Mouse (Mus musculus): Measurements from ENCODE around the gene Gm20503. TPM values are rescaled to one million over a fixed set of nuclear protein-coding genes. Genes with fewer than 3 reads are reported as not detected.

The Gm20503 gene
- total RNA-seq (2021), result 1 to 10 TPM; 3.4 to 5.1 TPM

GRCm38 (mm10) chr4:59002948-59003805 is at the start of gene Gm20503:
TSS of gene Gm20503 (plus strand) at chr4:59003210.
- DNase-seq, result peak; percentile 93

GRCm38 (mm10) chr4:58961719-58962118 is 41.3 kb upstream of the Gm20503 start:
- DNase-seq, result no peak

- DNase-seq, result no peak
Observed at GRCm38 (mm10) chr4:58963271-58963670, 39.7 kb upstream of the Gm20503 start.

- DNase-seq, result no peak
Observed at GRCm38 (mm10) chr4:58965136-58965535, 37.9 kb upstream of the Gm20503 start.

- no peak for DNase-seq
Observed at GRCm38 (mm10) chr4:58970678-58971077, 32.3 kb upstream of the Gm20503 start.

GRCm38 (mm10) chr4:58975711-58976110 is 27.3 kb upstream of the Gm20503 start:
- no peak for DNase-seq

GRCm38 (mm10) chr4:58981421-58981820 is 21.6 kb upstream of the Gm20503 start:
- no peak for DNase-seq

- DNase-seq, result no peak
Observed at GRCm38 (mm10) chr4:58982806-58983205, 20.2 kb upstream of the Gm20503 start.

GRCm38 (mm10) chr4:58985157-58985648 is 17.8 kb upstream of the Gm20503 start:
- peak; percentile 83 for DNase-seq

- peak; percentile 83 for DNase-seq
Observed at GRCm38 (mm10) chr4:58986540-58987190, 16.3 kb upstream of the Gm20503 start, which contains the start of gene Ptgr1. TSS of gene Ptgr1 (minus strand) at chr4:58987119.

- no peak for DNase-seq
Observed at GRCm38 (mm10) chr4:58989303-58989898, 13.6 kb upstream of the Gm20503 start.

GRCm38 (mm10) chr4:58990609-58991434 is 12.2 kb upstream of the Gm20503 start:
- DNase-seq, result no peak

- DNase-seq, result no peak
Observed at GRCm38 (mm10) chr4:58992195-58992594, 10.8 kb upstream of the Gm20503 start.

- no peak for DNase-seq
Observed at GRCm38 (mm10) chr4:58994762-58995161, 8.2 kb upstream of the Gm20503 start, which contains the start of gene Dnajc25. TSS of gene Dnajc25 (plus strand) at chr4:58995062.

- DNase-seq, result no peak
Observed at GRCm38 (mm10) chr4:58995251-58995693, 7.7 kb upstream of the Gm20503 start.

- DNase-seq, result peak; percentile 31
Observed at GRCm38 (mm10) chr4:58997081-58997480, 5.9 kb upstream of the Gm20503 start.

- no peak for DNase-seq
Observed at GRCm38 (mm10) chr4:58998688-58999087, 4.3 kb upstream of the Gm20503 start.

- peak; percentile 83 for DNase-seq
Observed at GRCm38 (mm10) chr4:58999686-59000085, 3.3 kb upstream of the Gm20503 start.

GRCm38 (mm10) chr4:59000614-59001013 is 2.4 kb upstream of the Gm20503 start:
- peak; percentile 43 for DNase-seq

- no peak for DNase-seq
Observed at GRCm38 (mm10) chr4:59003806-59004200, 793 bp downstream of the Gm20503 start.

GRCm38 (mm10) chr4:59006211-59006610 is 3.2 kb downstream of the Gm20503 start:
- DNase-seq, result no peak

GRCm38 (mm10) chr4:59007016-59007415 is 4.0 kb downstream of the Gm20503 start:
- DNase-seq, result no peak
